Mouse (Mus musculus) left cerebral cortex, postnatal 4 days (tissue): ENCODE results near the gene Map7d3. TPM values are rescaled to one million over a fixed set of nuclear protein-coding genes. Genes with fewer than 3 reads are reported as not detected.
A peak's percentile ranks its signal among the peaks of the same experiment; 100 is the strongest.

Experiments
- DNase-seq: peaks from one replicate; pipeline ENCODE4 v3.0.0-alpha.2; 2022
- intact Hi-C: fragments of 180-260 bp; cut with DNase I; formaldehyde crosslinking; loops from one replicate; pipeline ENCODE4 v1.15.1; 2025
- total RNA-seq, 2 experiments: library from RNA; stranded (reverse); gene quantifications; 2 replicates each; pipeline ENCODE4 v1.2.3; 2021

Gene Map7d3
- under 1 TPM; 0.36 to 0.48 TPM for total RNA-seq

- peak; percentile 11 for DNase-seq
- intact Hi-C loops: no loop called here
These were observed at the start of gene Map7d3 for GRCm38 (mm10) chrX:56821765-56822603. Gene Map7d3, minus strand, starts transcription at chrX:56822326.

GRCm38 (mm10) chrX:56869863-56870262 lies 47.7 kb upstream of the Map7d3 start, which contains the start of gene Adgrg4:
Gene Adgrg4, plus strand, starts transcription at chrX:56870163.
- intact Hi-C loops: no loop called here

GRCm38 (mm10) chrX:56841255-56841654 lies 19.1 kb upstream of the Map7d3 start:
- intact Hi-C loops: no loop called here
- peak; percentile 0 for DNase-seq

More at GRCm38 (mm10) chrX:56869863-56870262, 47.7 kb upstream of the Map7d3 start, which contains the start of gene Adgrg4:
- no peak for DNase-seq

GRCm38 (mm10) chrX:56839369-56839768 lies 17.2 kb upstream of the Map7d3 start:
- intact Hi-C loops: loop anchor here (5.0 kb wide), 1 partner anchor 187 kb away; no protein-coding TSS in a partner anchor
- DNase-seq: peak; percentile 3

- intact Hi-C loops: loop anchor here (5.0 kb wide), 1 partner anchor 184 kb away; no protein-coding TSS in a partner anchor
- DNase-seq: no peak
These were observed 13.7 kb upstream of the Map7d3 start for GRCm38 (mm10) chrX:56835842-56836241.

- DNase-seq: no peak
- intact Hi-C loops: no loop called here
These were observed 5.4 kb upstream of the Map7d3 start for GRCm38 (mm10) chrX:56827492-56827891.

- intact Hi-C loops: no loop called here
- DNase-seq: peak; percentile 60
These were observed 30.9 kb downstream of the Map7d3 start for GRCm38 (mm10) chrX:56791268-56791667.

- DNase-seq: no peak
- intact Hi-C loops: no loop called here
These were observed 31.5 kb downstream of the Map7d3 start for GRCm38 (mm10) chrX:56790591-56790990.

GRCm38 (mm10) chrX:56787486-56787885 lies 34.6 kb downstream of the Map7d3 start:
- intact Hi-C loops: no loop called here
- no peak for DNase-seq

GRCm38 (mm10) chrX:56786281-56787061 lies 35.7 kb downstream of the Map7d3 start:
- no peak for DNase-seq
- intact Hi-C loops: no loop called here

GRCm38 (mm10) chrX:56773329-56773728 lies 48.8 kb downstream of the Map7d3 start:
- DNase-seq: no peak

GRCm38 (mm10) chrX:56771751-56772150 lies 50.4 kb downstream of the Map7d3 start:
- DNase-seq: no peak
- intact Hi-C loops: no loop called here

More at GRCm38 (mm10) chrX:56773329-56773728, 48.8 kb downstream of the Map7d3 start:
- intact Hi-C loops: no loop called here

GRCm38 (mm10) chrX:56769838-56770237 lies 52.3 kb downstream of the Map7d3 start:
- no peak for DNase-seq
- intact Hi-C loops: no loop called here

- no peak for DNase-seq
- intact Hi-C loops: no loop called here
These were observed 61.8 kb downstream of the Map7d3 start for GRCm38 (mm10) chrX:56760257-56760760.

GRCm38 (mm10) chrX:56756352-56756751 lies 65.8 kb downstream of the Map7d3 start:
- no peak for DNase-seq
- intact Hi-C loops: no loop called here

- intact Hi-C loops: no loop called here
These were observed 66.5 kb downstream of the Map7d3 start for GRCm38 (mm10) chrX:56755646-56756045.

GRCm38 (mm10) chrX:56753317-56754289 lies 68.5 kb downstream of the Map7d3 start:
- DNase-seq: no peak
- intact Hi-C loops: no loop called here

More at GRCm38 (mm10) chrX:56755646-56756045, 66.5 kb downstream of the Map7d3 start:
- peak; percentile 24 for DNase-seq

GRCm38 (mm10) chrX:56752144-56752543 lies 70.0 kb downstream of the Map7d3 start:
- intact Hi-C loops: no loop called here
- no peak for DNase-seq

GRCm38 (mm10) chrX:56751536-56751935 lies 70.6 kb downstream of the Map7d3 start:
- intact Hi-C loops: no loop called here
- DNase-seq: no peak
